Mouse (Mus musculus): ENCODE measurements around the gene Mog. TPM values are rescaled to one million over a fixed set of nuclear protein-coding genes. Genes with fewer than 3 reads are reported as not detected.

The Mog gene
- polyA plus RNA-seq, 1 experiment from 2014 or later: 3.7 TPM

DNA sequence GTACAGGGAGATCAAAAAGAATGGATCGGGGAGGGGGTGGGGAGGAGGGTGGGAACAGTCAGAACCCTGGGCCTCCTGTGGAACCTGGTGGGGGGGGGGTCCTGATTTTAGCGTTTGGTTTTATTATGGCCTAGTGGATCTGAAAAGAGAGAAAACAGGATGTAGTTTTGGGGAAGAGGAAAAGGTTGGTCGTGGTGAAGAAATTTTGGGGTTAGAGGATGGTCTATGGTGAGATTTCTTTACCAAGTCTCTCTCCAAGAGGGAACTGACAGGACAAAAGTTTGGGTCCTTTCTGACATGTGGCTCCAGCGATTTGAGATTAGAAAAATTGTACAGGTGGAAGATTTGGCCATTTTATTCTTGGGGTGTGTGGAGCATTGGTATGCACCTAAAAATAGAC lies 28.5 kb upstream of the Mog start:
- H3K27ac ChIP-seq: no peak overlapping the region
- H3K36me3 ChIP-seq (replicated peaks): peaks cover 22% of the 10 kb centered on the region
- H3K9me3 ChIP-seq: no peaks in the 10 kb centered on the region
- peak overlapping the region; percentile 77; the same call in 1 of the 2 replicates for H3K9ac ChIP-seq
- H3K4me1 ChIP-seq: peaks cover 58% of the 10 kb centered on the region
- no peak for ATAC-seq (replicated peaks)
- 47% methylated on average over 4 of the region's 4 CpGs for WGBS
- no peaks in the 10 kb centered on the region for H3K27me3 ChIP-seq (replicated peaks)
- H3K4me2 ChIP-seq: peak overlapping the region; percentile 77
- peak overlapping the region; percentile 66 for H3K4me3 ChIP-seq

DNA sequence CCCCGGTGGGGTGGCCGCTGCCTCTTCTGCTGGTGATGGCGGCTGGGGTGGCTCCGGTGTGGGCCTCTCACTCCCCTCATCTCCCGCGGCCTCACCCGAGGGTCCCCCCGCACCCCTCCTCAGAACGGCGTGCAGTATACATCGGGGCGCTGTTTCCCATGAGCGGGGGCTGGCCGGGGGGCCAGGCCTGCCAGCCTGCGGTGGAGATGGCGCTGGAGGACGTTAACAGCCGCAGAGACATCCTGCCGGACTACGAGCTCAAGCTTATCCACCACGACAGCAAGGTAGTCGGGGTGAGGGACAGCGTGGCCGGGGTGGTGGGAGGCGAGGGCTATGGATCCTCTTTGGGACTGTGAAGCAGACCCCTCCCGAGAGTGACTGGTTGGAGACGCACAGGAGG lies 27.7 kb upstream of the Mog start:
- peak overlapping the region; percentile 85 for H3K27ac ChIP-seq
- H3K4me2 ChIP-seq: peak overlapping the region; percentile 77
- H3K36me3 ChIP-seq (replicated peaks): peaks cover 15% of the 10 kb centered on the region
- peak overlapping the region; percentile 66 for H3K4me3 ChIP-seq
- under 1% methylated on average over 27 of the region's 27 CpGs for WGBS
- peak; percentile 21 for ATAC-seq (replicated peaks)
- peak overlapping the region; percentile 77 for H3K9ac ChIP-seq
- H3K4me1 ChIP-seq: peaks cover 55% of the 10 kb centered on the region
- H3K27me3 ChIP-seq (replicated peaks): no peaks in the 10 kb centered on the region
- no peaks in the 10 kb centered on the region for H3K9me3 ChIP-seq

GRCm38 (mm10) chr17:37050399-37050798 lies 27.2 kb upstream of the Mog start:
- Histone ChIP-seq H3K4me1 (peaks cover 55% of the 10 kb centered on the region), H3K9me3 (no peaks in the 10 kb centered on the region), H3K4me2 (peak overlapping the region; percentile 77), H3K36me3 (replicated peaks) (peaks cover 10% of the 10 kb centered on the region; the same call in 1 of the 2 replicates), H3K27me3 (replicated peaks) (no peaks in the 10 kb centered on the region), H3K4me3 (peak overlapping the region; percentile 66), H3K9ac (peak overlapping the region; percentile 77), H3K27ac (peak overlapping the region; percentile 85)
- peak; percentile 60 for ATAC-seq (replicated peaks)
- WGBS: under 1% methylated on average over 22 of the region's 22 CpGs

GRCm38 (mm10) chr17:37049570-37050310 lies 26.5 kb upstream of the Mog start:
- peak overlapping the region; percentile 66 for H3K4me3 ChIP-seq
- 0 out of 2 replicates have a peak, but pooled peaks cover 8% of the 10 kb centered on the region for H3K36me3 ChIP-seq (replicated peaks)
- WGBS: 2% methylated on average over 39 of the region's 39 CpGs
- peak overlapping the region; percentile 77 for H3K9ac ChIP-seq
- peak overlapping the region; percentile 77 for H3K4me2 ChIP-seq
- ATAC-seq (replicated peaks): peak; percentile 7
- H3K27ac ChIP-seq: peak overlapping the region; percentile 85
- no peaks in the 10 kb centered on the region for H3K27me3 ChIP-seq (replicated peaks)
- H3K4me1 ChIP-seq: peaks cover 59% of the 10 kb centered on the region
- H3K9me3 ChIP-seq: no peaks in the 10 kb centered on the region

GRCm38 (mm10) chr17:37048383-37048782 lies 25.2 kb upstream of the Mog start:
- no peaks in the 10 kb centered on the region for H3K36me3 ChIP-seq (replicated peaks)
- no peaks in the 10 kb centered on the region for H3K27me3 ChIP-seq (replicated peaks)
- H3K4me3 ChIP-seq: peak overlapping the region; percentile 93
- H3K9me3 ChIP-seq: no peaks in the 10 kb centered on the region
- 57% methylated on average over 7 of the region's 7 CpGs for WGBS
- peak overlapping the region; percentile 77 for H3K4me2 ChIP-seq
- no peak overlapping the region for H3K27ac ChIP-seq
- ATAC-seq (replicated peaks): no peak
- H3K4me1 ChIP-seq: peaks cover 61% of the 10 kb centered on the region
- peak overlapping the region; percentile 48 for H3K9ac ChIP-seq

DNA sequence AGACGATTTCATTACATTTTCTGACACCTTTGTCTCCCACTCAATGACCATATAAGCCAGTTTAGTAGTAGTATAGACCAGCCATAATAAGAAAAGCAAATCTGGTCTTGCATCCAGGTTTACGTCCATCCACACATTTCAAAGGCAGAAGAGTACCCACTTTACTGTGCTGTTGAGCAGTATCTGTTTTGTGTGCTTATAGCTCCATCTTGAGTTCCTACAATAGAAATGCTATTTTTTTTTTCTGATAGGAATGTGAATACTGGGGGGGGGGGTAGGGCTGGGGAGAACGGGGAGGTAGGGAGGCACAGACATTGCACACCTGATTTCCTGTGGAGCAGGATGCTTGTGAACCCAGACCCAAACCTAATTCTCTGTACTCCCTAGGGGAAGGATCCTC lies 24.8 kb upstream of the Mog start:
- Histone ChIP-seq H3K4me3 (peak overlapping the region; percentile 93), H3K27ac (peak overlapping the region; percentile 98; the same call in 1 of the 2 replicates), H3K27me3 (replicated peaks) (no peaks in the 10 kb centered on the region), H3K4me1 (peaks cover 58% of the 10 kb centered on the region), H3K36me3 (replicated peaks) (no peaks in the 10 kb centered on the region), H3K9ac (peak overlapping the region; percentile 94), H3K9me3 (no peaks in the 10 kb centered on the region), H3K4me2 (peak overlapping the region; percentile 77)
- WGBS: 21% methylated on average over 3 of the region's 3 CpGs
- no peak for ATAC-seq (replicated peaks)

DNA sequence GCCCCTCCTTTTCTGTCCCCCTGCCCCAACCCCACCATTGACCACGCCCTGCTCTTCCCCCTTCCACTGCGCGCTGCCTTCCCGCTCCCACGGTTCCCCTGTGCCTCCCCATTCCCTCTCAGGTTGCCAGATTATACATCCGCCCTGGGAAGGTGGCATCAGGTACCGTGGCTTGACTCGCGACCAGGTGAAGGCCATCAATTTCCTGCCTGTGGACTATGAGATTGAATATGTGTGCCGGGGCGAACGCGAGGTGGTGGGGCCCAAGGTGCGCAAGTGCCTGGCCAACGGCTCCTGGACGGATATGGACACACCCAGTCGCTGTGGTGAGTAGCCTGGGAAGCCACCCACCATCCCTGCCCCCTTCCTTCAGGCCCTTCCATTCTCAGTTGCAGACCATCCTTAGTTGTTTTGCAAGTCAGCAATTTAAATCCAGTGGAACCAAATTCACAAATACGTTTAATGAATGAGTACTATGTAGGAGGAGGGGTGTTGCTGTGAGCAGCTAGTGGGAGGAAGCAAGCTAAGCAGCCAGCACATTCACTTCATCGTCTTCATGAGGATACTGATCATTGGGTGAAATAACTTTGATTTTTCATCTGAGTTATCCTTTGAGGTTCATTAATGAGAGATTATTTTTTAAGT lies 24.3 kb upstream of the Mog start:
- Histone ChIP-seq H3K36me3 (replicated peaks) (no peaks in the 10 kb centered on the region), H3K27me3 (replicated peaks) (no peaks in the 10 kb centered on the region), H3K4me3 (peak overlapping the region; percentile 93), H3K4me2 (peak overlapping the region; percentile 77), H3K9ac (peak overlapping the region; percentile 94), H3K4me1 (peaks cover 52% of the 10 kb centered on the region), H3K9me3 (no peaks in the 10 kb centered on the region), H3K27ac (peak overlapping the region; percentile 98)
- no peak for ATAC-seq (replicated peaks)
- 15% methylated on average over 19 of the region's 19 CpGs for WGBS

GRCm38 (mm10) chr17:37046312-37047112 lies 23.3 kb upstream of the Mog start:
- Histone ChIP-seq H3K4me1 (peaks cover 43% of the 10 kb centered on the region), H3K9me3 (no peaks in the 10 kb centered on the region), H3K9ac (peak overlapping the region; percentile 94), H3K27me3 (replicated peaks) (no peaks in the 10 kb centered on the region), H3K36me3 (replicated peaks) (no peaks in the 10 kb centered on the region), H3K4me2 (peak overlapping the region; percentile 77), H3K27ac (peak overlapping the region; percentile 98), H3K4me3 (peak overlapping the region; percentile 93)
- peak; percentile 56 for ATAC-seq (replicated peaks)
- WGBS: under 1% methylated on average over 43 of the region's 58 CpGs

- Histone ChIP-seq H3K9ac (peak within 1 kb of the TSS; percentile 94), H3K9me3 (no peaks in the 10 kb centered on the region), H3K4me1 (peaks cover 36% of the 10 kb centered on the region), H3K27me3 (replicated peaks) (no peaks in the 10 kb centered on the region), H3K36me3 (replicated peaks) (no peaks in the 10 kb centered on the region), H3K4me2 (peak within 1 kb of the TSS; percentile 77), H3K4me3 (peak within 1 kb of the TSS; percentile 93), H3K27ac (peak within 1 kb of the TSS; percentile 98)
- under 1% methylated on average over 43 of the region's 55 CpGs for WGBS
- ATAC-seq (replicated peaks): peak; percentile 79
These were observed 22.6 kb upstream of the Mog start, which contains the start of gene Gabbr1 for GRCm38 (mm10) chr17:37045611-37046311. Gene Gabbr1 (plus strand): TSS chr17:37045966.

DNA sequence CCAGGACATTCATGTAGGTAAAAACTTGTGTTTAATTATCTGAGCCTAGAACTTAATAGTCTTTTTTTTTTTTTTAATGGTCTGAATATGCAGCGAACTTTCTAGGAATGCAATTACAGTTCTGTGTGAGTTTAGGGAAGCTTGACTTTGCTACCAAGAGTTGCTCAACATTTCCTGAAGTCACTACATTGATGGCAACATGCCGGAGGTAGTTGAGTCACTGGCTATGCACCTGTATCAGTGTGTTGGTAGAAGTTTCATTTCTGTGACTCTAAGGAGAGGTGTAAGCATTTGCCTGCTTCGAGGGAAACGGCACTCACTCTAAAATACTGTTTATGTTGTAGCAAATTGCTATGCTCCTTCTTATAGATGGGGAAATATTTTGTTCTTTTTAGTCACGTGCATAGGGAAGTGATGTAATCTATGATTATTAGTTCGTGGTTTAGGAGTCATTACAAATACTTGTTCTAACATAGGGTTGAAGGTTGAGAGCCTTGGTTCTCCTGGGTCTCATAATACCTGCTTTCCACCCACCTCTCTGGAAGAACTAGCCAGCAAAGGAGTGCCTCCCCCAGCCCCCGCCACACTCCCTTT lies 21.6 kb upstream of the Mog start:
- no peak for ATAC-seq (replicated peaks)
- Histone ChIP-seq H3K4me3 (peak overlapping the region; percentile 93), H3K4me2 (peak overlapping the region; percentile 77), H3K4me1 (peaks cover 31% of the 10 kb centered on the region), H3K27ac (peak overlapping the region; percentile 98), H3K36me3 (replicated peaks) (no peaks in the 10 kb centered on the region), H3K9me3 (no peaks in the 10 kb centered on the region), H3K27me3 (replicated peaks) (no peaks in the 10 kb centered on the region), H3K9ac (peak overlapping the region; percentile 94)
- WGBS: 74% methylated on average over 7 of the region's 7 CpGs

GRCm38 (mm10) chr17:37039127-37039894 lies 16.1 kb upstream of the Mog start:
- H3K4me2 ChIP-seq: no peak overlapping the region
- no peaks in the 10 kb centered on the region for H3K4me1 ChIP-seq
- H3K27ac ChIP-seq: no peak overlapping the region
- 80% methylated on average over 2 of the region's 2 CpGs for WGBS
- no peaks in the 10 kb centered on the region for H3K27me3 ChIP-seq (replicated peaks)
- H3K36me3 ChIP-seq (replicated peaks): no peaks in the 10 kb centered on the region
- ATAC-seq (replicated peaks): no peak
- H3K4me3 ChIP-seq: no peak overlapping the region
- H3K9ac ChIP-seq: no peak overlapping the region
- H3K9me3 ChIP-seq: no peaks in the 10 kb centered on the region

All from midbrain, embryonic 15.5 days (tissue).